Mouse (Mus musculus) liver, embryonic 11.5 days (tissue): ENCODE results near the gene Pitpna. TPM values are rescaled to one million over a fixed set of nuclear protein-coding genes. Genes with fewer than 3 reads are reported as not detected.

Source experiments
- ATAC-seq: fragments of 200-750 bp; cut with Nextera tagmentation; replicated peaks from 2 replicates; pipeline ENCODE4 v1.8.0; 2017; ENCODE audit warnings: moderate number of reproducible peaks, mild to moderate bottlenecking, moderate TSS enrichment, moderate library complexity; ENCODE audit not compliant: low FRiP score
- DNase-seq: peaks from one replicate; pipeline ENCODE4 v3.0.0-alpha.2; 2017; ENCODE audit warnings: low spot score
- H3K27ac ChIP-seq: fragments of 300-500 bp; sonication (generic); 2 replicates; pipeline ENCODE4 v1.5.1; 2014; ENCODE audit warnings: mild to moderate bottlenecking, low read depth, low read length, control low read depth
- H3K27me3 ChIP-seq: fragments of 300-500 bp; sonication (generic); replicated peaks from 2 replicates; pipeline ENCODE4 v1.6.1; 2014; ENCODE audit warnings: low read length, mixed read lengths; ENCODE audit not compliant: control insufficient read depth, insufficient read depth
- H3K36me3 ChIP-seq: fragments of 300-500 bp; sonication (generic); 2 replicates; pipeline ENCODE4 v1.6.1; 2014; ENCODE audit warnings: mild to moderate bottlenecking, low read length, moderate library complexity, mixed read lengths; ENCODE audit not compliant: control insufficient read depth, insufficient read depth
- H3K4me1 ChIP-seq: fragments of 300-500 bp; sonication (generic); replicated peaks from 2 replicates; pipeline ENCODE4 v1.6.1; 2014; ENCODE audit warnings: low read length, mixed read lengths; ENCODE audit not compliant: control insufficient read depth, insufficient read depth
- H3K4me2 ChIP-seq: fragments of 300-500 bp; sonication (generic); 2 replicates; pipeline ENCODE4 v1.6.1; 2014; ENCODE audit warnings: mild to moderate bottlenecking, control low read depth, moderate library complexity
- H3K4me3 ChIP-seq: fragments of 300-500 bp; sonication (generic); 2 replicates; pipeline ENCODE4 v1.5.1; 2014; ENCODE audit warnings: low read depth, low read length, control low read depth
- H3K9ac ChIP-seq: fragments of 300-500 bp; sonication (generic); 2 replicates; pipeline ENCODE4 v1.6.1; 2014; ENCODE audit warnings: low read depth, low read length, control low read depth
- H3K9me3 ChIP-seq: fragments of 300-500 bp; sonication (generic); 2 replicates; pipeline ENCODE4 v1.6.1; 2016; ENCODE audit warnings: low read length, inconsistent platforms, mixed read lengths; ENCODE audit not compliant: control insufficient read depth
- WGBS: fragments of 180-500 bp; shearing (Covaris S2); extraction: QIAGEN DNeasy Blood & Tissue Kit; methylation state at CpG from one replicate; pipeline ENCODE4 v1.1.7; 2014; 5-methylcytosine and 5-hydroxymethylcytosine counted together
- polyA plus RNA-seq: library from polyadenylated mRNA; unstranded; fragments of >200 nt; fragmentation: Nextera tagmentation; extraction: Ambion mirVana; gene quantifications from 2 replicates; pipeline ENCODE4 v1.2.1, GENCODE M21; 2014

The Pitpna gene
- polyA plus RNA-seq, 1 experiment from 2014 or later = 63.2 TPM

GRCm38 (mm10) chr11:75630645-75631229 is 42.8 kb downstream of the Pitpna start, which contains the start of gene Inpp5k:
TSS of gene Inpp5k (plus strand) at chr11:75630988.
- H3K27ac ChIP-seq = peak within 1 kb of the TSS; percentile 74
- peak within 1 kb of the TSS; percentile 85 for H3K9ac ChIP-seq
- H3K4me2 ChIP-seq = peak within 1 kb of the TSS; percentile 94
- H3K4me3 ChIP-seq = peak within 1 kb of the TSS; percentile 89
- WGBS = under 1% methylated on average over 53 of the region's 53 CpGs
- H3K9me3 ChIP-seq = no peaks in the 10 kb centered on the region
- ATAC-seq (peak; percentile 99), DNase-seq (peak; percentile 91)
- H3K27me3 ChIP-seq = no peaks in the 10 kb centered on the region
- H3K36me3 ChIP-seq = peaks cover 17% of the 10 kb centered on the region
- H3K4me1 ChIP-seq = peaks cover 16% of the 10 kb centered on the region

- ATAC-seq (no peak), DNase-seq (no peak)
Measured at GRCm38 (mm10) chr11:75631561-75632225, 43.8 kb downstream of the Pitpna start.

GRCm38 (mm10) chr11:75632921-75633320 is 45.0 kb downstream of the Pitpna start:
- WGBS = 89% methylated on average over 5 of the region's 5 CpGs
- Histone ChIP-seq H3K27me3 (no peaks in the 10 kb centered on the region), H3K9ac (no peak overlapping the region), H3K4me1 (peaks cover 22% of the 10 kb centered on the region), H3K27ac (no peak overlapping the region), H3K4me2 (no peak overlapping the region), H3K9me3 (no peaks in the 10 kb centered on the region), H3K4me3 (no peak overlapping the region), H3K36me3 (peaks cover 2% of the 10 kb centered on the region; the same call in 1 of the 2 replicates)
- no peak for DNase-seq
- ATAC-seq = no peak

More at GRCm38 (mm10) chr11:75631561-75632225, 43.8 kb downstream of the Pitpna start:
- Histone ChIP-seq H3K27me3 (no peaks in the 10 kb centered on the region), H3K9ac (peak overlapping the region; percentile 74), H3K4me2 (peak overlapping the region; percentile 94), H3K4me1 (peaks cover 16% of the 10 kb centered on the region), H3K36me3 (peaks cover 10% of the 10 kb centered on the region), H3K4me3 (peak overlapping the region; percentile 89), H3K9me3 (no peaks in the 10 kb centered on the region), H3K27ac (peak overlapping the region; percentile 19; the same call in 1 of the 2 replicates)
- 17% methylated on average over 13 of the region's 13 CpGs for WGBS

- Histone ChIP-seq H3K4me2 (no peak overlapping the region), H3K9me3 (no peaks in the 10 kb centered on the region), H3K4me3 (no peak overlapping the region), H3K36me3 (no peaks in the 10 kb centered on the region), H3K27ac (no peak overlapping the region), H3K9ac (no peak overlapping the region), H3K27me3 (no peaks in the 10 kb centered on the region), H3K4me1 (peaks cover 19% of the 10 kb centered on the region)
- no peak for ATAC-seq
- WGBS = 71% methylated on average over 3 of the region's 3 CpGs
- no peak for DNase-seq
Measured at GRCm38 (mm10) chr11:75634801-75635200, 46.9 kb downstream of the Pitpna start.

- Histone ChIP-seq H3K27me3 (no peaks in the 10 kb centered on the region), H3K4me3 (no peak overlapping the region), H3K27ac (no peak overlapping the region), H3K9ac (no peak overlapping the region), H3K36me3 (no peaks in the 10 kb centered on the region), H3K4me1 (peaks cover 19% of the 10 kb centered on the region), H3K9me3 (no peaks in the 10 kb centered on the region), H3K4me2 (no peak overlapping the region)
- DNase-seq (no peak), ATAC-seq (no peak)
- 70% methylated on average over 11 of the region's 11 CpGs for WGBS
Measured at GRCm38 (mm10) chr11:75635315-75635714, 47.4 kb downstream of the Pitpna start.

GRCm38 (mm10) chr11:75643323-75643722 is 55.4 kb downstream of the Pitpna start:
- Histone ChIP-seq H3K36me3 (no peaks in the 10 kb centered on the region), H3K27ac (no peak overlapping the region), H3K4me2 (no peak overlapping the region), H3K9ac (no peak overlapping the region), H3K4me3 (no peak overlapping the region), H3K4me1 (no peaks in the 10 kb centered on the region), H3K9me3 (no peaks in the 10 kb centered on the region), H3K27me3 (no peaks in the 10 kb centered on the region)
- no peak for DNase-seq
- WGBS = 84% methylated on average over 5 of the region's 5 CpGs
- no peak for ATAC-seq

GRCm38 (mm10) chr11:75644684-75645083 is 56.8 kb downstream of the Pitpna start:
- H3K4me3 ChIP-seq = no peak overlapping the region
- ATAC-seq (no peak), DNase-seq (no peak)
- no peaks in the 10 kb centered on the region for H3K27me3 ChIP-seq
- H3K27ac ChIP-seq = no peak overlapping the region
- WGBS = 60% methylated on average over 9 of the region's 9 CpGs
- no peaks in the 10 kb centered on the region for H3K36me3 ChIP-seq
- H3K9ac ChIP-seq = no peak overlapping the region
- H3K9me3 ChIP-seq = no peaks in the 10 kb centered on the region
- no peak overlapping the region for H3K4me2 ChIP-seq
- H3K4me1 ChIP-seq = peaks cover 10% of the 10 kb centered on the region

- no peak overlapping the region for H3K27ac ChIP-seq
- H3K4me1 ChIP-seq = peaks cover 22% of the 10 kb centered on the region
- H3K4me3 ChIP-seq = no peak overlapping the region
- 67% methylated on average over 6 of the region's 6 CpGs for WGBS
- no peaks in the 10 kb centered on the region for H3K36me3 ChIP-seq
- no peak overlapping the region for H3K4me2 ChIP-seq
- DNase-seq = no peak
- no peak overlapping the region for H3K9ac ChIP-seq
- H3K27me3 ChIP-seq = no peaks in the 10 kb centered on the region
- no peaks in the 10 kb centered on the region for H3K9me3 ChIP-seq
- ATAC-seq = no peak
Measured at GRCm38 (mm10) chr11:75647681-75648211, 59.8 kb downstream of the Pitpna start.
